Mouse (Mus musculus) neural tube, embryonic 10.5 days (tissue): ENCODE results near the gene Taf6.
"Not testable (repeated sequence)": the region's sequence is repeated elsewhere in the genome, so short reads cannot be mapped to it uniquely, and the experiment has no call there.

Experiments
- DNase-seq: peaks from one replicate; pipeline ENCODE4 v3.0.0-alpha.2; 2017; ENCODE audit warnings: low spot score; ENCODE audit errors: extremely low spot score

The Taf6 gene

GRCm38 (mm10) chr5:138186950-138187638 lies at the start of gene Taf6, which contains the start of gene Cnpy4:
TSS of gene Taf6 (minus strand) at chr5:138187451.
TSS of gene Cnpy4 (plus strand) at chr5:138187485.
- peak; percentile 78 for DNase-seq

GRCm38 (mm10) chr5:138234224-138234623 lies 47.0 kb upstream of the Taf6 start:
- DNase-seq: no peak

GRCm38 (mm10) chr5:138233778-138234177 lies 46.5 kb upstream of the Taf6 start:
- no peak for DNase-seq

- no peak for DNase-seq
Measured at GRCm38 (mm10) chr5:138229511-138229910, 42.3 kb upstream of the Taf6 start.

- DNase-seq: no peak
Measured at GRCm38 (mm10) chr5:138228026-138228425, 40.8 kb upstream of the Taf6 start.

GRCm38 (mm10) chr5:138227367-138227766 lies 40.1 kb upstream of the Taf6 start:
- no peak for DNase-seq

- DNase-seq: no peak
Measured at GRCm38 (mm10) chr5:138226491-138226890, 39.2 kb upstream of the Taf6 start.

GRCm38 (mm10) chr5:138225700-138226099 lies 38.4 kb upstream of the Taf6 start, which contains the start of gene Nxpe5:
TSS of gene Nxpe5 (plus strand) at chr5:138225898.
- DNase-seq: no peak

- no peak for DNase-seq
Measured at GRCm38 (mm10) chr5:138223287-138223686, 36.0 kb upstream of the Taf6 start.

GRCm38 (mm10) chr5:138222111-138222510 lies 34.9 kb upstream of the Taf6 start:
- peak; percentile 68 for DNase-seq

GRCm38 (mm10) chr5:138219864-138220263 lies 32.6 kb upstream of the Taf6 start:
- DNase-seq: no peak

GRCm38 (mm10) chr5:138216632-138217031 lies 29.4 kb upstream of the Taf6 start:
- not testable (repeated sequence) for DNase-seq

- DNase-seq: no peak
Measured at GRCm38 (mm10) chr5:138207873-138208272, 20.6 kb upstream of the Taf6 start.

- no peak for DNase-seq
Measured at GRCm38 (mm10) chr5:138207253-138207652, 20.0 kb upstream of the Taf6 start.

GRCm38 (mm10) chr5:138202086-138202485 lies 14.8 kb upstream of the Taf6 start:
- DNase-seq: no peak

GRCm38 (mm10) chr5:138199576-138199975 lies 12.3 kb upstream of the Taf6 start:
- DNase-seq: no peak

- no peak for DNase-seq
Measured at GRCm38 (mm10) chr5:138195463-138195862, 8.2 kb upstream of the Taf6 start.

GRCm38 (mm10) chr5:138194755-138195345 lies 7.6 kb upstream of the Taf6 start:
- peak; percentile 58 for DNase-seq

GRCm38 (mm10) chr5:138193771-138194727 lies 6.8 kb upstream of the Taf6 start, which contains the start of gene Mblac1:
TSS of gene Mblac1 (plus strand) at chr5:138194314.
- DNase-seq: peak; percentile 81

- DNase-seq: peak; percentile 50
Measured at GRCm38 (mm10) chr5:138187661-138188306, 533 bp upstream of the Taf6 start.

GRCm38 (mm10) chr5:138173217-138173616 lies 14.0 kb downstream of the Taf6 start:
- DNase-seq: no peak
